Mouse (Mus musculus) left cerebral cortex, postnatal 36 days (tissue): ENCODE results near the gene Wdr91. TPM values are rescaled to one million over a fixed set of nuclear protein-coding genes. Genes with fewer than 3 reads are reported as not detected.

ENCODE experiments used
- DNase-seq, 2 experiments: peaks; one replicate each; pipeline ENCODE4 v3.0.0; 2021 to 2022; ENCODE audit warnings: low spot score in 2 of 2, mixed read lengths in 1 of 2
- intact Hi-C: fragments of 180-260 bp; cut with DNase I; formaldehyde crosslinking; loops from one replicate; pipeline ENCODE4 v1.15.1; 2025
- total RNA-seq, 2 experiments: library from RNA; stranded (reverse); gene quantifications; 2 replicates each; pipeline ENCODE4 v1.2.3; 2021

Wdr91 gene
- total RNA-seq, 2 experiments from 2014 or later: 33.4 to 34.6 TPM

GRCm38 (mm10) chr6:34867301-34867994, 43.2 kb downstream of the Wdr91 start:
- intact Hi-C loops: no loop called here
- no peak for DNase-seq

DNA sequence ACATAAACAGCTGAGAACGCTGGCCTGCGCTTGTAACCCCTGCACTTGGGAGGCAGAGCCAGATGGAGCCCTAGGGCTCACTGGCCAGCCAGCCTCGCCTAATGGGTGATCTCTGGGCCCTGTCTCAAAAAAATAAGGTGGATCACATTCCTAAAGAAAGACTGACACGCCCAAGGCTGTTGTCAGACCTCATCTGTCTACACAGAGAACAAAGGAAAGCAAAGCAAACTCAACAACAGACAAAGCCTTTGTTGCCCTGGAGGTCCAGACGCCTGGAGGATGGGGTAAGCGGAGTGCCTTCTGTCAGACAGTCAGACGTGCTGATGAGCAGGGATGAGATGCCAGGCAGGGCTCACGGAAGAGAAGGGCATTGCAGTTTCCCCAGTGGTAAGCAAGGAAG, 43.9 kb downstream of the Wdr91 start:
- intact Hi-C loops: no loop called here
- DNase-seq: no peak

DNA sequence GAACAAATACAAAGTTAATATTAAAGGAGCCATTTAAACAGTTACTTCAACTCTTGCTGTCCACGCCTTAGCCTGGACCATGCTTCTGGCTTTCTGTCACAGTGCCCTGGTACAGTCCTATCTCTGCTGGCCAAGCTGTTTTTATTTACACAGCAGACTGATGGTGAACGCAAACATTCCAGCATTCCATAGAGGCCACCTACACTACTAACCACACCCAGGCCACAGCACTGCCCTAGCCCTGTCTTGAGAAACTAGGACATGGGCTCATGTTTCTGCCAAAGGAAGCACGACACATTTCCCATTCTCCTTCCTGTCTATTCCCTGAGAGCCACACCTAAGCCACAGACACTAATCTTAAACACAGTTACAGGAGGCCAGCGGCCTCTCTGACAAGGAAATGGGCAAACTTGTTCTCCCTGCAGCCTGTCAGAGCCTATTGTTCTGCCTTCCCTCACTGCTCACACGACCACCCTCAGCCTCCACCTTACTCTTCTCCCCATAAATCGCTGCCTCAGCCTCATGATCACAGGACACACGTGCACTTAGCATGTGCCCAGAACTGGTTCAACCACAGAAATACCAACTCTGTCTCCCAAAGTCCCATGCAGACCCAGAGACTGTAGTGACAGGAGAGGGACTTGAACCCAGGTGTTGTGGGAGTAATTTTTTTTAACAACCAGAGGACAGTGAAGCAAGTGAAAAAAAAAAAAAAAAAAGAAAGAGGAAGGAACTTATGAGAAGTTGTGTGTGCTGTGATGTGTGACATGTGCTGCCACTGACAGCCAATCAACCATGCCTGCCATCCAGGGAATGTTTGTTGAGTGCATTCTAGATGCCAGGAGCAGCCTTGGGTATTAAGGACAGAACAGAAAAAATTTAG, 44.7 kb downstream of the Wdr91 start:
- intact Hi-C loops: no loop called here
- DNase-seq: no peak

- no peak for DNase-seq
- intact Hi-C loops: no loop called here
Observed at GRCm38 (mm10) chr6:34865213-34865612, 45.5 kb downstream of the Wdr91 start.

DNA sequence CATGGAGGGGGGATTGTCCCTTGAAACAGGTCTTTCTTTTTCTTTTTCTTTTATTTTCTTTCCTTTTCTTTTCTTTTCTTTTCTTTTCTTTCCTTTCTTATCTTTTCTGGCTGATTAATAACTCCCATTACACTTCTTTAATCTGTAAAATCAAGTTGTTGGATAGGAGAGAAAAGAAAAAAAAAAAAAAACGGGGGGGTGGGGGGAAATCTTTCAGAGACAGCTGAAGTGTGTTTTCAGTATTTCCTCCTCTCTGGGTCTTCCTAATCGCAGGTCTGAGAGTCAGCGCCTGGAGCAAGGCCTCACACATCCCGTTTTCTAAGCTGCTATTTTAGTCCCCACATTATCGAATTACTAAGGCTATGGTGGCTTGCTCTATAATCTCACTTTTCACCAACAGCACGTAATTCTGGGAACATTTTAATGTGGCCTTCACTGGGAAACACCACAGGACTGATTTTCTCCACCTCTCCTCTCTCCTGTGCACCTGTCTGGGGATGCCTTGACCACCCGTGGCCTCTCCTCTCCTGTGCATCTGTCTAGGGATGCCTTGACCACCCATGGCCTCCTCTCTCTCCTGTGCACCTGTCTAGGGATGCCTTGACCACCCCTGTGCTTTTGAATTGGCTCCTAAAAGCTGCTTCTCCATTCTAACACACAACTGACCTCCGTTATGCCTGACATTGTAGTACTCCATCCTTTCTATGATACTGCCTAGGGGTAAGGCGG, 46.7 kb downstream of the Wdr91 start:
- intact Hi-C loops: no loop called here
- DNase-seq: no peak

GRCm38 (mm10) chr6:34862791-34863403, 47.8 kb downstream of the Wdr91 start, which contains the start of gene Tmem140:
TSS of gene Tmem140 (plus strand) at chr6:34863146.
- DNase-seq: peak in 1 of 2 experiments; percentile 4
- intact Hi-C loops: no loop called here

- intact Hi-C loops: no loop called here
Observed at GRCm38 (mm10) chr6:34862381-34862780, 48.3 kb downstream of the Wdr91 start.

DNA sequence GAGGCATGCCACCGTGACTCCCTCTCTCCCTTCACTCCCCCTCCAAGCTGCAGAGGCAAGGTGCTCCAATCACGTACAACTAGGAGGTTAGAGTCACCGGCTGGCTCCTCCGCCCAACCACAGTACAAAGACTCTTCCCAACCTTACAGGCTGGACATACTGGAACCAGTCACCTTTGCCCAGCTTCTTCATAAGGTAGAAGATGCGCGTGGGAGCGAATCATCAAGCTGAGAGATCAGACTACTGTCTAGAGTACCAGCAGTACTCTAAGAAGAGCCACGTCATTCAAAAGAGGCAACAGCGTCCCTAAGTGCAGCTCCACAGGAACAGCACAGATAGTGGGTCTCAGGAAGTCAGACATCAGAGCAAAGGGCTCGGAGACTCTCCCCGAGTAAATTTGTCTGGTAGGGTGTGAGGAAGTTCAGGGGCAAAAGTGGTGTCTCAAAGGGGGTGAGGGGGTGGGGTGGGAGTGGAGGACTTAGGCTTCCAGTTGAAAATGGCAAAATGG, 49.1 kb downstream of the Wdr91 start:
- intact Hi-C loops: no loop called here
- no peak for DNase-seq

More at GRCm38 (mm10) chr6:34862381-34862780, 48.3 kb downstream of the Wdr91 start:
- no peak for DNase-seq

DNA sequence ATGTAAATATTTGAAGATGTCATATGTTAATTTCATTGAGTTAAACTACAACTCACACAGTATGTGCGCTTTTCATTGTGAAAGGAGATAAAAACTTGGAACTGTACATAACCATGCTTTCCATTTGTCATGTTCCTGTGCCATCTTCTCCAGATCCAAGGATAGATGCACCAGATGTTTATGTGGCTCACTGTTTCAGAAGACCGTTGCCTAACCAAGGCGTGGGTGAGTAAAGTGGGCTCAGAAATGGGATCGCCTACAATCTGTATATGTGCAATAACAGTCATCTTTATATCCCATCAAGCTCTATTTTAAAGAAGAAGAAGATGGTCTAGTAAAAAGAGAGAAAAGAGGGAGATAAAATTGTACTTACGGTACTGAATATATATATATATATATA, 78.3 kb downstream of the Wdr91 start:
- intact Hi-C loops: no loop called here
- peak; percentile 11 to 41 for DNase-seq

Other genes starting within 250 kb of the Wdr91 start
- gene Agbl3, start 130.4 kb downstream of the Wdr91 start, total RNA-seq: 10 to 100 TPM; 14.3 to 17.6 TPM
- gene Tmem140, start 47.7 kb downstream of the Wdr91 start, total RNA-seq: 1 to 10 TPM; 3.1 to 3.5 TPM
- gene Cyren, start 32.8 kb downstream of the Wdr91 start, total RNA-seq: 1 to 10 TPM; 4.0 to 5.1 TPM
- not detected for gene Stra8, start 9.3 kb upstream of the Wdr91 start, total RNA-seq
- gene Slc23a4, start 77.5 kb upstream of the Wdr91 start, total RNA-seq: 1 to 10 TPM; 1.1 to 1.3 TPM
- gene Cnot4, start 222.8 kb upstream of the Wdr91 start, total RNA-seq: 10 to 100 TPM; 36.2 to 43.0 TPM